Mouse (Mus musculus) common myeloid progenitor, adult 5-6 weeks (primary cell): ENCODE data around the gene Kidins220. TPM values are rescaled to one million over a fixed set of nuclear protein-coding genes. Genes with fewer than 3 reads are reported as not detected.

ENCODE experiments used
- ATAC-seq: replicated peaks from 2 replicates; pipeline ENCODE4 v1.8.0; 2016; ENCODE audit warnings: low read depth, mild to moderate bottlenecking, moderate TSS enrichment, inconsistent platforms; ENCODE audit not compliant: poor library complexity, severe bottlenecking
- total RNA-seq: library from RNA; stranded (forward); fragments of 200-1000, 187-1606 nt; gene quantifications from 2 replicates; pipeline ENCODE4 v1.2.3, GENCODE M21; 2017

The Kidins220 gene
- total RNA-seq, 1 experiment from 2014 or later: 66.0 TPM

GRCm38 (mm10) chr12:24961821-24962220, 12.9 kb upstream of the Kidins220 start:
- no peak for ATAC-seq

DNA sequence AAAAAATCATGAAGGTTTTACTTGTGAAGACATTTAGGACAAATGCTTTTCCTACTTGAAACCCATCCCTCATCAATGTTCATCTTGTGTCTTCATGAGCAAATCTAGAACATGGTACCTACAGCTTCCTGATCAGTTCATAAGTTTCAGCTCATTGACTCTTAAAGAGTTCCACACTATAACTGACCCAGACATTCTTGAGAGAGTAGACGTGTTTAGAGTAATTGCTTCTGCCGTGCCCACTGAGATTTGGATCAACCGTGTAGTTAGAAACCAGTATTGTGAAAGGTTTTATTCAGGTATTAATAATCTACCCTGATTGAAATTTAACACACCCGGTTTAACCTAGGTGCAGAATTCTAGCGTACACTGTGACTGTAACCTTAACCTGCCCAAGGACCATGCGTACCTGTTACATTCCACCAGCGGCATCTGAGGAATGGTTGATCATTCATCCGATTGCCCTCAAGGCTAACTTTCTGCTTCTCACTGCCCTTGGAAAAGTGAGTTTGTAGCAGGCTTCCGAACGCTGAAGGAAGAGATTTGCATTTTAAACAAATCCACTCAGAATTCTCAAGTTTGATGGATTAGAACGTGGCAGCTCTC, 12.3 kb upstream of the Kidins220 start:
- ATAC-seq: no peak

GRCm38 (mm10) chr12:24963393-24964022, 11.2 kb upstream of the Kidins220 start:
- ATAC-seq: peak; percentile 93

GRCm38 (mm10) chr12:24965406-24965805, 9.3 kb upstream of the Kidins220 start:
- no peak for ATAC-seq

DNA sequence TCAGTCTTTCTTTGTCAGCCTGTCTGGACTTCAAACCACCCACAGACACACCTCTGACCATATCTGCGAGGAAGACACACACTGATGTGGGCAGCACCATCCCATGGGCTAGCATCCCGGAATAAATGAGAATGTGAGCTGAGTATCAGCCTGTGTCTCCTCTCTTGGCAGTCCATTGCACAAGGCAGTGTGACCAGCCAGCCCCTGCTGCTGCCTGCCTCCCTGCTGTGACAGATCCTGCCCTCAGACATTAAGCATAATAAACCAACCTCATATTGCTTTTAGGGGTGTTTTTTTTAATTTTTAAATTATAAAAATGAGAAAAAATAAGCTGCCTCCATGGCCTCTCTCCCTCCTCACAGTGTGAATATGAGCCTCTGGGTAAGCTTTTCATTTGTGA, 8.7 kb upstream of the Kidins220 start:
- no peak for ATAC-seq

- no peak for ATAC-seq
These were observed 3.1 kb upstream of the Kidins220 start for GRCm38 (mm10) chr12:24971490-24972200.

DNA sequence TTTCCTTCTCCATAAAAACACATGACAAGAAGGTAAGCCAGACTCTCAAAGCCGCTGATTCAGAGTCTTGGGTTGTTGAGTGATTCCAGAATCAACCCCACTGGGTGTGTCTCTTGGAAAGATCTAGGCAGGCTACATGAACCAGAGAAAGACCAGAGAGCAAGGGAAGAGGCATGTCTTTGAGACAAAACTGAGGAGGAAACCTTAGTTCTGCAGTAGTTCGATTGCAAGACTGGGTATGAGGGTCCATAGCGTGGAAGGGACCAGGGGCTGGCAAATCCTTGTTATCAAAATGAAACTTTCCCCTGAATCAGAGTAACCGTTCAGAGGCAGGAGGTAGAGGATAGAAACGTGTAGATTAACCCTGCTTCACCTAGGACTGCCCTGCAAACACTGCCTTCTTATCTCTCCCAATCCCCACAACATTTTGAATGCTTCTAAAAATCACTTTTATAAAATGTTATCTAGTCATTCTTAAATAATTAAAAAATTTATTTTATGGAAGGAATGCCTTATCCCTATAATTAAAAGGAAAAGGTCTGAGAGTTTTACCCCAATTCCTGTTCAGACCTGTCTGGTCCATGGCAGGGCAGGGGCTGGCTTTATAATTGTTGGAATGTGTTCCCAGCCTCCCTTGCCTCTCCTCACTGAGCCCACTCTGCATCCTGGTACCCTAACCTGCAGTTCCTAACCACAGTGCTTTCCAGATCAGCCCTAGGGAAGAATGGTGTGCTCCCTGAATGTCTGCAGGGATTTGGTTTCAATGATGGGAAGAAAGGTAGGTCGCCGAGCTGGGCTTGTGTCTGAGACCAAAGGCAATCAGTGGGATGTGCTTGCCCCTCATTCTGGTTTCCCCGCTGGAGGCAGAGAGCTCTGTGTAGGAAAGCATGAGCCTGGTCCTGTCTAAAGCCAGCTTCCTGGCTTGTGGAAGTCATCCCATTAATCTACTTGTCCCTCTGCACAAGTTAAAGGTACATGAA, 2.1 kb upstream of the Kidins220 start:
- no peak for ATAC-seq

- peak; percentile 28; the same call in 1 of the 2 replicates for ATAC-seq
These were observed 1.1 kb upstream of the Kidins220 start for GRCm38 (mm10) chr12:24973586-24973985.

GRCm38 (mm10) chr12:24975115-24975733, 499 bp downstream of the Kidins220 start:
- ATAC-seq: peak; percentile 73

DNA sequence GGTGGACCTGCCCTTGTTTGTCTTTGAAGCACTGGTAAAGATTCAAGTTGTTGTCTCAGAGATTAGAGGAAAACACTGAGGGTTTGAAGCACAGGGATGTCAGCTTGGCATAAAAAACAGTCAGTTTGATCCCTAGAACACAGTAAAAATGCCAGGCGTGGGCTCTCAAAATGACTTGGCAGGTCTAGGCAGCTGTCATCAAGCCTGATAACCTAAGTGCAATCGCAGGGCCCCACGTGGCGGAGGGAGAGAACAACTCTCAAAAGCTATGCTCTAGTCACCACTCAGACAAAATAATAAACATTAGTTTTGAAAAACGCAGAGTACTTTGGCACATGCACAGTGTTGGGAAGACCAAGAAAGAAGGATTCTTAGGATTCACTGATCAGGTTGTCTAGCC, 10.5 kb downstream of the Kidins220 start:
- no peak for ATAC-seq

GRCm38 (mm10) chr12:24995350-24995749, 20.6 kb downstream of the Kidins220 start:
- ATAC-seq: no peak

DNA sequence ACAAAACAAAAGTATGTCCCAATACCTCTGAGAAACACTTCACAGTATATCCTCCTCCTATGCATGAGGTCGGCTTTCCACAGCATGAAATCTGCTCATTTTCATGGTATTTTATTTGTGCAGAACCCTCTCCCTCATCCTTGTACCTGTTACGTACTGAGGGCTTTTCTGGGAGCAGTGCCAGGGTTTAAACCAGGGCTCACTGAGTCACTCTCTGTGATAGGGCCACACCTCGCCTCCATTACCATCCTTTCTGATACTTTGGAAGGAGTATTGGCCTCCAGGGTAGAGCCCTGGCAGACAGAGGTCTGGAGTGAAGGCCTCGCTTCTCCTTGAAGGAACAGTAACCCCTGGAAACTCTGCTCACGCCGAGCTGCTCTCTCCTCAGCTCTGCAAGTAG, 30.6 kb downstream of the Kidins220 start:
- ATAC-seq: no peak

- no peak for ATAC-seq
These were observed 35.2 kb downstream of the Kidins220 start for GRCm38 (mm10) chr12:25009957-25010356.

DNA sequence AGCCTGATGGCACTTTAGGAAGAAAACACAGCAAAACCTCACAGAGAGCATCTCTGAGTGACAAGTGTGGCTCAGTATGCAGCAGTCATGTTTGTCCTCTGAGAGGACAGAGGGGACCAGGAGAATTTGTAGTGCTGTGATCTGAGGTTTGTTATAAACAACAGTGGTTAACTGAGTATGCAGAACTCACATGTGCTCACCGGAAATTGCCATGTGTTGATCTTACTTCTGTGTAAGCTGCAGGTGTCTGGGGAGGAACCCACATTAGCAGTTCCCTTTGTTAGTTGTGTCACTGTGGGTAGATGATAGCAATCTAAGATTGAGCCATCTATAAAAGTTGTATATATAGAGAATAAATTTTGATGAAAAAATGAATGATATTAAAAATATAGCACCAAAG, 35.7 kb downstream of the Kidins220 start:
- ATAC-seq: no peak

- ATAC-seq: no peak
These were observed 37.1 kb downstream of the Kidins220 start for GRCm38 (mm10) chr12:25011733-25012367.

- no peak for ATAC-seq
These were observed 38.1 kb downstream of the Kidins220 start for GRCm38 (mm10) chr12:25012555-25013540.

DNA sequence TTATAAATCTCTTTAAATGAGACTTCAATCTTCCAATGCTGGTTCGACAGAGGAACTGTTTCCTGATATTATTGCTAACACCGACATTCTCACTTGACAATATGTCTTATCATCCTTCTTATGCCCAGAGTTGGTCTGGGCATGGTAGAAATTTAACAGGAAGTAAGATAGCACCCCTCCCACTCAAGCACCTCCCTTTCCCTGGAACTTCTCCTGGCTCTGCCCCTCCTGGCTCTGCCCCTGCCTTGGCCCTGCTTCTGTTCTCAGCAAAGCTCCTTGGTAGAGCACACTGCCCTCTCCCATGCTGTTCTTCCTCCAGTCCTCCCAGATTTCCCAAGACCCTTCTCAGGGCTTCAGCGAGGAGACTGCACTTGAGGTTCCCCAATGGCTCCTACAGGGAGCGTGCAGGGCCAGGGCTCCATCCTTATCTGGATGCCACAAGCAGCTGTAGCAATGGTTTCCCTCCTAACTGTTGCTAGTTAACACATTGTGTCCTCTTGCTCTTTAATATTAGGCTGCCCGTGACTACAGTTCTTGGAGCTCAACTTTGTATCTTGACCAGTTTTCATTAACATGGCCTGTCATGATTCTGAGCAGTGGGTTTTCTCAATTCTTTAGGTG, 39.7 kb downstream of the Kidins220 start:
- ATAC-seq: peak; percentile 73

DNA sequence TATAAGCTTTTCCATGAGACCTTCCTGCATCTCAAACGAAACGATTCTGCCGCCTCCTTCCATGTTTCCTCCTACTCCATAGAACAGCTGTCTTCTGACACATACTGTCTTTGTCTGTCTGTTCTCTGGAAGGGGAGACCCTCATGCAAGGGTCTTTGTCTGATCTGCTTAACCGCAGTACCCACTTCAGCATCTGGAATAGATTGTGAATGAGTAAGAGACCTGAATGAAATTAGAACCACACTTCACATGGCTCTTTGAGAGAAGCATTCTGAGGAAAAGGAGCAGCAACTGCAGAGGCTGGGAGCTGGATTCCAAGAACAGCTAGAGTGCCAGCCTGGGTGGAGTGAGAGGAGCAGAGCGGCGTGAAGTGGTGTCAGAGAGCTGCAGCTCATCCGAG, 40.2 kb downstream of the Kidins220 start:
- no peak for ATAC-seq
